Mouse (Mus musculus): ENCODE results near the gene Slc16a12.

DNA sequence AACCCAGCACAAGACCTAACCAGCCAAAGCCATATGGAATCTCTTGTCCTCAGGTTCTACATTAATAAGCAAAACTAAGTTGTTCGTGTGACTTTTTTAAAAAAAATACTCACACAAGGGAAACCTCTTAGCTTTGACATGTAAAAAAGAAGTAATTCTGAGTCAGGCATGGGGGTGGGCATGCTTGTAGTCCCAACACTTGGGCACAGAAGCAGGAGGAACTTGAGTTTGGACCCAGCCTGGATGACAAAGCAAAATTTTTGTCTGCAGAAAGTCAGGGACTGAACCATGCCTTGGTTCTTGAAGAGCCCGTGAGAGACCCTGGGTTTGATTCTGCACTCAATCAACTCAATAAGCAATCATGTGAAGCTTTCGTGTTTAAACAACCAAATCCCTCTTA is 17.6 kb downstream of the Slc16a12 start:
- TF ChIP-seq CTCF (IDR thresholded peaks at IDR 0.05; ENCODE audit: borderline replicate concordance, extremely low read depth, insufficient read depth, insufficient read length) (no peak), POLR2A (IDR thresholded peaks at IDR 0.05; ENCODE audit: borderline replicate concordance, extremely low read depth, insufficient read depth, insufficient read length, poor library complexity, severe bottlenecking) (no peak)

Measured in brain, embryonic 14.5 days (tissue).